Mouse (Mus musculus) G1E (cell line): ENCODE results near the gene Atp9a.

Experiments
- CTCF ChIP-seq: IDR thresholded peaks from 2 replicates; pipeline ENCODE4 v1.5.1; 2012; ENCODE audit warnings: low read depth, low read length, inconsistent platforms, mixed read lengths
- GATA1 ChIP-seq: IDR thresholded peaks from 2 replicates; pipeline ENCODE4 v1.6.1; 2012; ENCODE audit warnings: borderline replicate concordance, low read length, inconsistent platforms, mixed read lengths
- POLR2AphosphoS5 ChIP-seq: IDR thresholded peaks from 2 replicates; pipeline ENCODE4 v1.6.1; 2012; ENCODE audit warnings: low read depth, low read length, inconsistent platforms; ENCODE audit not compliant: insufficient replicate concordance
- TAL1 ChIP-seq: conservative IDR thresholded peaks from 2 replicates; pipeline ENCODE4 v1.6.1; 2012; ENCODE audit warnings: low read depth, low read length, inconsistent platforms, mixed read lengths

DNA sequence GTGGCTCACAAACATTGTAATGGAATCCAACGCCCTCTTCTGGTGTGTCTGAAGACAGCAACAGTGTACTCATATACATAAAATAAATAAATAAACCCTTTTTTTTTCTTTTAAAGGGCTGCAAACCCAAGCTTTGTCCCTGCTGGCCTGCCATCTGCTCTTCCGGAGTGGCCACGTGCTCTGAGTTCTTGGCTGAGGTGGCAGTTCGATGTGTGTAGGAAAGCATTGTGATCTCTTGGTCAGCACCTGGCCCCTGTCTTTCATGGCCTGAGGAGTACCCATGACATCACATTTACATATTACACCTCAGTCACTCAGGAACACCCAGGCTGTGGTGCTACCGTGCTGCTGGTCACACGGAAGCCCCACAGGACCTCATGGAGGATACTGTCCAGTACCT is 109.7 kb downstream of the Atp9a start:
- TF ChIP-seq CTCF: no peak
- TF ChIP-seq POLR2AphosphoS5: no peak
- no peak for TF ChIP-seq GATA1
- TF ChIP-seq TAL1: no peak
